Mouse (Mus musculus) heart, embryonic 11.5 days (tissue): ENCODE measurements around the gene Cd72. TPM values are rescaled to one million over a fixed set of nuclear protein-coding genes. Genes with fewer than 3 reads are reported as not detected.

ENCODE experiments used
- ATAC-seq: fragments of 200-750 bp; cut with Nextera tagmentation; replicated peaks from 2 replicates; pipeline ENCODE4 v1.8.0; 2017; ENCODE audit warnings: moderate library complexity; ENCODE audit not compliant: insufficient number of reproducible peaks, low FRiP score, low TSS enrichment
- H3K27ac ChIP-seq: fragments of 300-500 bp; sonication (generic); 2 replicates; pipeline ENCODE4 v1.5.1; 2014; ENCODE audit warnings: mild to moderate bottlenecking, low read depth, low read length
- H3K27me3 ChIP-seq: fragments of 300-500 bp; sonication (generic); 2 replicates; pipeline ENCODE4 v1.6.1; 2014; ENCODE audit warnings: mild to moderate bottlenecking, low read length, mixed read lengths; ENCODE audit not compliant: control insufficient read depth, insufficient read depth
- H3K36me3 ChIP-seq: fragments of 300-500 bp; sonication (generic); 2 replicates; pipeline ENCODE4 v1.6.1; 2014; ENCODE audit warnings: mild to moderate bottlenecking, low read length, moderate library complexity, mixed read lengths; ENCODE audit not compliant: control insufficient read depth, insufficient read depth
- H3K4me1 ChIP-seq: fragments of 300-500 bp; sonication (generic); 2 replicates; pipeline ENCODE4 v1.6.1; 2014; ENCODE audit warnings: low read length; ENCODE audit not compliant: control insufficient read depth, insufficient read depth
- H3K4me2 ChIP-seq: fragments of 300-500 bp; sonication (generic); 2 replicates; pipeline ENCODE4 v1.6.1; 2014; ENCODE audit warnings: mild to moderate bottlenecking, moderate library complexity
- H3K4me3 ChIP-seq: fragments of 300-500 bp; sonication (generic); 2 replicates; pipeline ENCODE4 v1.5.1; 2014; ENCODE audit warnings: low read depth, low read length
- H3K9ac ChIP-seq: fragments of 300-500 bp; sonication (generic); 2 replicates; pipeline ENCODE4 v1.6.1; 2014; ENCODE audit warnings: mild to moderate bottlenecking, low read depth, low read length, moderate library complexity
- H3K9me3 ChIP-seq: fragments of 300-500 bp; sonication (generic); replicated peaks from 2 replicates; pipeline ENCODE4 v1.6.1; 2016; ENCODE audit warnings: low read length; ENCODE audit not compliant: control insufficient read depth
- WGBS: fragments of 180-500 bp; shearing (Covaris S2); extraction: QIAGEN DNeasy Blood & Tissue Kit; methylation state at CpG from one replicate; pipeline ENCODE4 v1.1.7; 2014; ENCODE audit not compliant: insufficient replicate concordance; 5-methylcytosine and 5-hydroxymethylcytosine counted together
- polyA plus RNA-seq: library from polyadenylated mRNA; unstranded; fragments of >200 nt; fragmentation: Nextera tagmentation; extraction: Ambion mirVana; gene quantifications from 2 replicates; pipeline ENCODE4 v1.2.1, GENCODE M21; 2014

Cd72 gene
- polyA plus RNA-seq, 1 experiment from 2014 or later = 3.3 TPM

- no peak overlapping the region for H3K4me2 ChIP-seq
- no peaks in the 10 kb centered on the region for H3K4me1 ChIP-seq
- H3K9me3 ChIP-seq = no peaks in the 10 kb centered on the region
- no peaks in the 10 kb centered on the region for H3K27me3 ChIP-seq
- H3K27ac ChIP-seq = no peak overlapping the region
- H3K9ac ChIP-seq = no peak overlapping the region
- H3K4me3 ChIP-seq = no peak overlapping the region
- H3K36me3 ChIP-seq = no peaks in the 10 kb centered on the region
- WGBS = 90% methylated on average over 10 of the region's 10 CpGs
- ATAC-seq = no peak
Measured at GRCm38 (mm10) chr4:43470301-43470700, 15.9 kb upstream of the Cd72 start.

- H3K27ac ChIP-seq = no peak overlapping the region
- H3K4me2 ChIP-seq = no peak overlapping the region
- 80% methylated on average over 7 of the region's 7 CpGs for WGBS
- H3K9ac ChIP-seq = no peak overlapping the region
- H3K9me3 ChIP-seq = no peaks in the 10 kb centered on the region
- no peaks in the 10 kb centered on the region for H3K4me1 ChIP-seq
- no peak overlapping the region for H3K4me3 ChIP-seq
- no peak for ATAC-seq
- no peaks in the 10 kb centered on the region for H3K27me3 ChIP-seq
- no peaks in the 10 kb centered on the region for H3K36me3 ChIP-seq
Measured at GRCm38 (mm10) chr4:43466872-43467271, 12.4 kb upstream of the Cd72 start.

- Histone ChIP-seq H3K27ac (no peak overlapping the region), H3K9me3 (no peaks in the 10 kb centered on the region), H3K9ac (no peak overlapping the region), H3K4me2 (no peak overlapping the region), H3K27me3 (no peaks in the 10 kb centered on the region), H3K4me3 (no peak overlapping the region), H3K4me1 (no peaks in the 10 kb centered on the region), H3K36me3 (no peaks in the 10 kb centered on the region)
- no peak for ATAC-seq
- WGBS = 81% methylated on average over 6 of the region's 6 CpGs
Measured at GRCm38 (mm10) chr4:43465935-43466334, 11.5 kb upstream of the Cd72 start.

GRCm38 (mm10) chr4:43463102-43463501, 8.7 kb upstream of the Cd72 start:
- Histone ChIP-seq H3K4me1 (no peaks in the 10 kb centered on the region), H3K9ac (no peak overlapping the region), H3K9me3 (no peaks in the 10 kb centered on the region), H3K4me2 (no peak overlapping the region), H3K27ac (no peak overlapping the region), H3K4me3 (no peak overlapping the region), H3K36me3 (no peaks in the 10 kb centered on the region), H3K27me3 (no peaks in the 10 kb centered on the region)
- no peak for ATAC-seq
- 84% methylated on average over 5 of the region's 5 CpGs for WGBS

GRCm38 (mm10) chr4:43457124-43457523, 2.7 kb upstream of the Cd72 start:
- ATAC-seq = no peak
- WGBS = 15% methylated on average over 8 of the region's 8 CpGs
- Histone ChIP-seq H3K4me1 (0 out of 2 replicates have a peak, but pooled peaks cover 5% of the 10 kb centered on the region), H3K27me3 (peaks cover 36% of the 10 kb centered on the region), H3K9ac (no peak overlapping the region), H3K9me3 (no peaks in the 10 kb centered on the region), H3K4me3 (no peak overlapping the region), H3K4me2 (no peak overlapping the region), H3K27ac (no peak overlapping the region), H3K36me3 (no peaks in the 10 kb centered on the region)

GRCm38 (mm10) chr4:43456470-43456869, 2.0 kb upstream of the Cd72 start:
- Histone ChIP-seq H3K9ac (no peak overlapping the region), H3K36me3 (no peaks in the 10 kb centered on the region), H3K27me3 (peaks cover 40% of the 10 kb centered on the region), H3K27ac (no peak overlapping the region), H3K9me3 (no peaks in the 10 kb centered on the region), H3K4me1 (0 out of 2 replicates have a peak, but pooled peaks cover 5% of the 10 kb centered on the region), H3K4me3 (no peak overlapping the region), H3K4me2 (no peak overlapping the region)
- no peak for ATAC-seq
- WGBS = 16% methylated on average over 4 of the region's 4 CpGs

- Histone ChIP-seq H3K4me1 (0 out of 2 replicates have a peak, but pooled peaks cover 5% of the 10 kb centered on the region), H3K9me3 (no peaks in the 10 kb centered on the region), H3K4me3 (peak overlapping the region; percentile 21), H3K27me3 (peaks cover 40% of the 10 kb centered on the region), H3K4me2 (peak overlapping the region; percentile 58), H3K27ac (no peak overlapping the region), H3K9ac (no peak overlapping the region), H3K36me3 (no peaks in the 10 kb centered on the region)
- no peak for ATAC-seq
- WGBS = under 1% methylated on average over 18 of the region's 18 CpGs
Measured at GRCm38 (mm10) chr4:43453413-43453812, 1.0 kb downstream of the Cd72 start.

GRCm38 (mm10) chr4:43452315-43452714, 2.1 kb downstream of the Cd72 start:
- Histone ChIP-seq H3K9ac (no peak overlapping the region), H3K9me3 (no peaks in the 10 kb centered on the region), H3K27me3 (peaks cover 40% of the 10 kb centered on the region), H3K4me2 (no peak overlapping the region), H3K4me3 (no peak overlapping the region), H3K27ac (no peak overlapping the region), H3K4me1 (0 out of 2 replicates have a peak, but pooled peaks cover 5% of the 10 kb centered on the region), H3K36me3 (peaks cover 1% of the 10 kb centered on the region; the same call in 1 of the 2 replicates)
- WGBS = 38% methylated on average over 11 of the region's 11 CpGs
- no peak for ATAC-seq

GRCm38 (mm10) chr4:43448554-43448953, 5.9 kb downstream of the Cd72 start:
- Histone ChIP-seq H3K9me3 (no peaks in the 10 kb centered on the region), H3K36me3 (peaks cover 16% of the 10 kb centered on the region), H3K4me2 (no peak overlapping the region)

More at GRCm38 (mm10) chr4:43448554-43448953, 5.9 kb downstream of the Cd72 start:
- H3K4me3 ChIP-seq = no peak overlapping the region
- WGBS = 87% methylated on average over 3 of the region's 3 CpGs
- no peak overlapping the region for H3K9ac ChIP-seq
- peaks cover 12% of the 10 kb centered on the region for H3K4me1 ChIP-seq
- peaks cover 17% of the 10 kb centered on the region for H3K27me3 ChIP-seq
- no peak overlapping the region for H3K27ac ChIP-seq
- no peak for ATAC-seq
